Mouse (Mus musculus): ENCODE measurements around the gene Tead2. TPM values are rescaled to one million over a fixed set of nuclear protein-coding genes. Genes with fewer than 3 reads are reported as not detected.

Tead2 gene
- 0.40 and 2.1 TPM in 2 replicates for polyA plus RNA-seq (2021; fragmentation: Nextera tagmentation)
- long read RNA-seq, experiment 1, partial matches to known transcripts = 0 of 3 reads
- long read RNA-seq, experiment 1, other reads (novel, unspliced or antisense) = 1 of 3 reads
- long read RNA-seq, experiment 2, partial matches to known transcripts = 0 of 1 reads
- long read RNA-seq, experiment 2, other reads (novel, unspliced or antisense) = 0 of 1 reads

GRCm38 (mm10) chr7:45215673-45216441, at the start of gene Tead2:
Gene Tead2 (plus strand): TSS chr7:45215753.

GRCm38 (mm10) chr7:45179469-45179868, 36.1 kb upstream of the Tead2 start, which contains the start of gene Gfy:
Gene Gfy (minus strand): TSS chr7:45179569.

DNA sequence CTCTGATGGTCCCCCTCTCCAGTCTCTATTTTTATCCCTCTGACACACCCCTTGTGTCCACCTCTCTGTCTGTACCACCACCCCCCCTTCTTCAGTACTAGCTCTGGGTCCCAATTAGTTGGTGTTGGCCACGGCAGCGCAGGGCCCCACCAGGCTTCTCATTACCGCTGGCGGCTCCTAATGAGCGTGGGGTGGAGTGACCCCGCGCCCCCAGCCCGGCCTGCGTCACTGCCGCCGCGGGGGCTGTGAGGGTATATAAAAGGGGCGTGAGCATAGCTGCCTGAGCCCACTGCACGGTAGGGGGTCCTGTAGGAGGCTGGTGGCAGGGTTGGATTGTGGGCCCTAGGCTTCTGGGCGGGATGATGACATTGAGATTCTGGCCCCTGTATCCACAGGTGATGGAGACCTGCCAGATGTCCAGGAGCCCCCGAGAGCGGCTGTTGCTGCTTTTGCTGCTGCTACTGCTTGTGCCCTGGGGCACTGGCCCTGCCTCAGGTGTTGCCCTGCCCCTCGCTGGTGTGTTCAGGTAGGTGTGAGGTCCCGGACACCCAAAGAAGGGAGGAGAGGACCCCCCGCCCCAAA, 34.6 kb upstream of the Tead2 start, which contains the start of gene Pth2:
TSS of gene Pth2 (plus strand) at position 100 of the 582 bp plus-strand sequence.

GRCm38 (mm10) chr7:45204380-45205143, 11.0 kb upstream of the Tead2 start, which contains the start of gene Ccdc155:
Gene Ccdc155 (minus strand): TSS chr7:45204892.

DNA sequence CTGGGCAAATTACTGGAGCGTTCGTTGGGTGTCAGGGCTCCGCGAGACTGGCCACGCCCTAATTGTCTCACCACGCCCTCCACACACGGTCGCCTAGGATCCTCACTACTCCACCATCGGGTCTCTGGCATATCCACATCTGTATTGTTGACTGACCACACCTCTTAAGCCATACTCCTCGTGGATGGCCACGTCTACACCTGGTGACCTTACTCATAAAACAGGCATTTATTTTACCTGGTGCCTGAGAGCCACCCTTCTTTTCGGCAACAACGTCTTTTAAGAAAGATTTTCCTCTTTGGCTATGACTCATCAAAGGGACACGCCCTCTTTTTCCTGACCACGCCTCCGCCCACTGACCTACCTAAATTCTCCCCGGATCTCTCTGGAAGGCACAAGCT, 3.7 kb upstream of the Tead2 start, which contains the start of gene Dkkl1:
TSS of gene Dkkl1 (minus strand) at position 297 of the 401 bp plus-strand sequence.

GRCm38 (mm10) chr7:45238723-45239496, 23.4 kb downstream of the Tead2 start, which contains the start of gene Cd37:
Gene Cd37 (minus strand): TSS chr7:45239115.

DNA sequence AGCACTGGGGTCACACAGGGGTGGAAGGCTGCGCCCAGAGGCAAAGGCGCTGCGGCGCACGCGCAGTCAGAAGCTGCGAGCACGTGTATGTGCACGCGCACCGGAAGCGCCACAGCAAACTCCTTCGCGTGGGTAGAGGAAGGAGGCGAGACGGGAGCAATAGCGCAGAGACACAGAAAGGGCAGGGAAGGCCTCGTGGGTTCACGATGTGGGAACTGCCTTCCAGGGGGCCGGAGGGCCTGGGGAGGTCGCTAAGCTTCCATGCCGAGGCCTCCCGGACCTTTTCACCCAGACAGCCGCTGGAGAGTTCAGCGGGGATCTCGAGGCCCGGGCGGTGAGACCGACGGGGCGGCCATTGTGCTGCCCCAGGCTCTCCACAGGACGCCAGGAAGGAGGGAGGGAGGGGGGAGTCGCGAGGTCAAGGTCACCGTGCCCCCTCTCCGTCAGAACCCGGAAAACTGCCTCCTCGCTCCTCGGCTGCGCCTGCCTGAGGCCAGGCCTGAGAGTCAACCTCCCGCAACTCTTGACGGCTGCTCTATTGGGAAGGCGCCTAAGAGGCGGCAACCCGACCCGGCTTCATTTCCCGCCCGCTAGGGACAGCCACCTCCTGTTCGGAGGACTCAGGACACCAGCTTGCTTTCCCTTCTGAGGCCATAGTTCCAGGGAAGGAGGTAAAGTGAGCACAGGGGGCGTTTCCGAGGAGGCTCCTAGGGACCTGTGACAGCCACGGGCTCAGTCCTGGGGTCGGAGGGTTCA, 25.3 kb downstream of the Tead2 start, which contains the start of gene Slc6a16:
TSS of gene Slc6a16 (plus strand) at position 453 of the 756 bp plus-strand sequence.

GRCm38 (mm10) chr7:45277136-45277760, 61.7 kb downstream of the Tead2 start, which contains the start of gene Slc6a21:
Gene Slc6a21 (plus strand): TSS chr7:45277513.

Other genes with a start within 250 kb of the Tead2 start
- 48.7 and 54.3 TPM in 2 replicates for gene Cpt1c, start 240.9 kb upstream of the Tead2 start, polyA plus RNA-seq (2021; fragmentation: Nextera tagmentation)
- 9.6 and 17.5 TPM in 2 replicates for gene Prmt1, start 229.2 kb upstream of the Tead2 start, polyA plus RNA-seq (2021; fragmentation: Nextera tagmentation)
- 11.6 and 14.6 TPM in 2 replicates for gene Irf3, start 218.1 kb upstream of the Tead2 start, polyA plus RNA-seq (2021; fragmentation: Nextera tagmentation)
- 2.0 and 2.6 TPM in 2 replicates for gene Bcl2l12, start 217.0 kb upstream of the Tead2 start, polyA plus RNA-seq (2021; fragmentation: Nextera tagmentation)
- 61.4 and 61.9 TPM in 2 replicates for gene Scaf1, start 199.4 kb upstream of the Tead2 start, polyA plus RNA-seq (2021; fragmentation: Nextera tagmentation)
- gene Rras, start 197.8 kb upstream of the Tead2 start, polyA plus RNA-seq (2021; fragmentation: Nextera tagmentation) = 5.0 and 5.8 TPM in 2 replicates
- gene Prr12, start 162.9 kb upstream of the Tead2 start, polyA plus RNA-seq (2021; fragmentation: Nextera tagmentation) = 3.6 and 6.1 TPM in 2 replicates
- gene Nosip, start 153.3 kb upstream of the Tead2 start, polyA plus RNA-seq (2021; fragmentation: Nextera tagmentation) = 36.5 and 47.8 TPM in 2 replicates
- 11.7 and 12.1 TPM in 2 replicates for gene Prrg2, start 153.1 kb upstream of the Tead2 start, polyA plus RNA-seq (2021; fragmentation: Nextera tagmentation)
- gene Rcn3, start 123.5 kb upstream of the Tead2 start, polyA plus RNA-seq (2021; fragmentation: Nextera tagmentation) = 9.5 and 14.4 TPM in 2 replicates
- gene Fcgrt, start 111.9 kb upstream of the Tead2 start, polyA plus RNA-seq (2021; fragmentation: Nextera tagmentation) = 26.0 and 28.5 TPM in 2 replicates
- gene Rps11, start 91.3 kb upstream of the Tead2 start, polyA plus RNA-seq (2021; fragmentation: Nextera tagmentation) = 1,227 and 1,374 TPM in 2 replicates
- 2,046 and 2,172 TPM in 2 replicates for gene Rpl13a, start 87.0 kb upstream of the Tead2 start, polyA plus RNA-seq (2021; fragmentation: Nextera tagmentation)
- 0.14 TPM in 1 of 2 replicates, not detected in the other for gene Gm45713, start 79.5 kb upstream of the Tead2 start, polyA plus RNA-seq (2021; fragmentation: Nextera tagmentation)
- gene Flt3l, start 79.3 kb upstream of the Tead2 start, polyA plus RNA-seq (2021; fragmentation: Nextera tagmentation) = 0.70 and 0.99 TPM in 2 replicates
- gene Pih1d1, start 61.5 kb upstream of the Tead2 start, polyA plus RNA-seq (2021; fragmentation: Nextera tagmentation) = 37.8 and 48.3 TPM in 2 replicates
- gene Aldh16a1, start 61.2 kb upstream of the Tead2 start, polyA plus RNA-seq (2021; fragmentation: Nextera tagmentation) = 4.8 TPM in 2 replicates
- 45.6 and 104 TPM in 2 replicates for gene Slc17a7, start 51.8 kb upstream of the Tead2 start, polyA plus RNA-seq (2021; fragmentation: Nextera tagmentation)
- gene Gfy, start 36.2 kb upstream of the Tead2 start, polyA plus RNA-seq (2021; fragmentation: Nextera tagmentation) = 0.05 TPM in 1 of 2 replicates, not detected in the other
- not detected in 2 replicates for gene Pth2, start 34.8 kb upstream of the Tead2 start, polyA plus RNA-seq (2021; fragmentation: Nextera tagmentation)
- gene Ccdc155, start 10.9 kb upstream of the Tead2 start, polyA plus RNA-seq (2021; fragmentation: Nextera tagmentation) = 3.6 and 4.4 TPM in 2 replicates
- gene Dkkl1, start 3.6 kb upstream of the Tead2 start, polyA plus RNA-seq (2021; fragmentation: Nextera tagmentation) = 41.8 and 55.2 TPM in 2 replicates
- 9.9 and 10.6 TPM in 2 replicates for gene Cd37, start 23.4 kb downstream of the Tead2 start, polyA plus RNA-seq (2021; fragmentation: Nextera tagmentation)
- gene Slc6a16, start 25.3 kb downstream of the Tead2 start, polyA plus RNA-seq (2021; fragmentation: Nextera tagmentation) = 1.1 and 1.6 TPM in 2 replicates
- gene Slc6a21, start 61.8 kb downstream of the Tead2 start, polyA plus RNA-seq (2021; fragmentation: Nextera tagmentation) = not detected in 2 replicates
- 9.2 and 15.2 TPM in 2 replicates for gene Trpm4, start 118.0 kb downstream of the Tead2 start, polyA plus RNA-seq (2021; fragmentation: Nextera tagmentation)
- gene Hrc, start 119.5 kb downstream of the Tead2 start, polyA plus RNA-seq (2021; fragmentation: Nextera tagmentation) = 0.05 and 0.11 TPM in 2 replicates
- 11.0 and 32.9 TPM in 2 replicates for gene Ppfia3, start 151.3 kb downstream of the Tead2 start, polyA plus RNA-seq (2021; fragmentation: Nextera tagmentation)
- 270 and 272 TPM in 2 replicates for gene Lin7b, start 154.8 kb downstream of the Tead2 start, polyA plus RNA-seq (2021; fragmentation: Nextera tagmentation)
- 34.4 and 37.7 TPM in 2 replicates for gene Snrnp70, start 180.0 kb downstream of the Tead2 start, polyA plus RNA-seq (2021; fragmentation: Nextera tagmentation)
- not detected in 2 replicates for gene Kcna7, start 189.9 kb downstream of the Tead2 start, polyA plus RNA-seq (2021; fragmentation: Nextera tagmentation)
- 0.10 TPM in 1 of 2 replicates, not detected in the other for gene Ntf5, start 197.9 kb downstream of the Tead2 start, polyA plus RNA-seq (2021; fragmentation: Nextera tagmentation)
- gene Lhb, start 205.1 kb downstream of the Tead2 start, polyA plus RNA-seq (2021; fragmentation: Nextera tagmentation) = 0.19 TPM in 1 of 2 replicates, not detected in the other
- 8.9 and 9.1 TPM in 2 replicates for gene Gys1, start 219.1 kb downstream of the Tead2 start, polyA plus RNA-seq (2021; fragmentation: Nextera tagmentation)
- 34.4 and 45.9 TPM in 2 replicates for gene Ruvbl2, start 222.3 kb downstream of the Tead2 start, polyA plus RNA-seq (2021; fragmentation: Nextera tagmentation)
- gene Ftl1, start 244.1 kb downstream of the Tead2 start, polyA plus RNA-seq (2021; fragmentation: Nextera tagmentation) = 1,322 and 1,591 TPM in 2 replicates